In the genomic region with DNA sequence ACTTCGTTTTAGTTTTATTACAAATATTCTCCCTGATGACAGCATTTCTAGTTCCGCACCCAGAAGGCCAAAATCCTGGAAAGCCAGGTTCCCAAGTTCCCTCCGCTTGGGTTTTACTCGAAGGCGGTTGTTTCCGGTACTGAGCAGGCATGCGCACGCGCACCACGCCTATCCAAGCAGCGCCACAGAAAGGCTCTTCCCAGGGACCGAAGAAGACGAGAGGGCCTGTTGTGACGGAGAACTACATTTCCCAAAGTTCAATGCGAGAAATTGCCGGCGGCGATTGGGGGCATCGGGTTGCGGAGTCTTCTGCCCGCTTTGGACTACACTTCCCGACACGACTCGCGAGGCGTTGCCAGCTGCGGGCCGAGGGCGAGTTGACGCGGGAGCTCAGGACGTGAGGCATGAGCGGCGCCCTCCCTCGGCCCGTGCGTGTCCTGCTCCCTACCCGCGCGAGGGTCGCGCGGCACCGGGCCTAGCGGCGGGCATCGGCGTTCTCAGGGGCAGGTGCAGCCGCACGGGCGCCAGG, we compare ENCODE assay signal across 8 mouse cellular contexts. TPM values are rescaled to one million over a fixed set of nuclear protein-coding genes. Genes with fewer than 3 reads are reported as not detected.
A peak's percentile ranks its signal among the peaks of the same experiment; 100 is the strongest.
DNase-seq lines count a peak whose midpoint lies in the region; ATAC-seq lines count a peak whose summit lies in the region.

A gene (plus strand): TSS at position 346 of the 529 bp plus-strand sequence.

- no peaks in the 10 kb centered on the region for H3K9me3 ChIP-seq in lung, embryonic 16.5 days (ENCODE audit: control insufficient read depth, low read length)

- no peaks in the 10 kb centered on the region for H3K27me3 ChIP-seq in lung, embryonic 16.5 days (ENCODE audit: control insufficient read depth, insufficient read depth, low read depth, low read length)

- ATAC-seq in hematopoietic stem cell, adult 5-6 weeks (replicated peaks in 1 of 2; ENCODE audit: insufficient read depth in 1 of 2, low FRiP score in 2 of 2, low TSS enrichment in 1 of 2, low read depth in 1 of 2, poor library complexity in 2 of 2, severe bottlenecking in 2 of 2) = peak; percentile 94 to 95
- peak; percentile 97 for ATAC-seq in lung, embryonic 16.5 days (ENCODE audit: low read depth)

- peak within 1 kb of the TSS; percentile 82 for H3K9ac ChIP-seq in lung, embryonic 16.5 days (ENCODE audit: low read length)

- H3K4me2 ChIP-seq in lung, embryonic 16.5 days (ENCODE audit: low read depth, low read length) = peak within 1 kb of the TSS; percentile 92

- H3K4me1 ChIP-seq in lung, embryonic 16.5 days (replicated peaks; ENCODE audit: control insufficient read depth, insufficient read depth, low read length) = peaks cover 22% of the 10 kb centered on the region

- under 1% methylated on average over 51 of the region's 51 CpGs for WGBS in lung, embryonic 16.5 days

- H3K27ac ChIP-seq in lung, embryonic 16.5 days (ENCODE audit: low read length) = peak within 1 kb of the TSS; percentile 65

- peaks cover 7% of the 10 kb centered on the region for H3K36me3 ChIP-seq in lung, embryonic 16.5 days (ENCODE audit: control insufficient read depth, insufficient read depth, low read length)

- H3K4me3 ChIP-seq in lung, embryonic 16.5 days (ENCODE audit: low read length) = peak within 1 kb of the TSS; percentile 73

- DNase-seq in MEL-GATA-1-ER (ENCODE audit: extremely low read depth, low read depth) = peak; percentile 96
- peak; percentile 97 for DNase-seq in cerebellum, adult 8-10 months
- peak; percentile 99 for DNase-seq in forelimb bud, embryonic 11.5 days (ENCODE audit: low read depth, low spot score)
- DNase-seq in layer of hippocampus, adult 9-10 months (ENCODE audit: low spot score) = peak; percentile 97
- peak; percentile 75 for DNase-seq in ovary, postnatal 10 days (ENCODE audit: low spot score)
- DNase-seq in thymus, postnatal 10 days (ENCODE audit: low spot score in 2 of 2) = peak; percentile 93 to 95

RNA-seq across cellular contexts. Expression of the gene that starts here (rescaled TPM):
- 41.8 and 46.3 TPM in 2 replicates for total RNA-seq in hematopoietic stem cell, adult 5-6 weeks (2017)
- 17.0 and 18.3 TPM in 2 replicates for polyA plus RNA-seq in lung, embryonic 16.5 days (2015; fragmentation: Nextera tagmentation; extraction: Ambion mirVana)

Comparison
In these comparisons a context has a peak if more than half of its experiments do, and no peak if none do; other contexts are left out.
1. Peak in every context shown above with its lines: DNase-seq, ATAC-seq, H3K4me3 ChIP-seq and H3K27ac ChIP-seq.